Mouse (Mus musculus): ENCODE measurements at regions not wholly inside any gene's neighbourhood (a gene's known extent, or its start where the extent isn't known, plus 50 kb on each side); places are given as distances from the start of the nearest gene placed in this dataset.
A peak's percentile ranks its signal among the peaks of the same experiment; 100 is the strongest.

GRCm38 (mm10) chr13:32535602-32536001 is 197.1 kb upstream of the Gmds start:
- TF ChIP-seq EP300 (IDR thresholded peaks at IDR 0.05) (peak; percentile 73), CTCF (IDR thresholded peaks at IDR 0.05) (no peak)
